Mouse (Mus musculus) thymus, postnatal 25 days (tissue): ENCODE measurements around the gene Ppp2r2c.
A peak's percentile ranks its signal among the peaks of the same experiment; 100 is the strongest.

Source experiments
- DNase-seq: peaks from one replicate; pipeline ENCODE4 v3.0.0; 2022

The Ppp2r2c gene

DNA sequence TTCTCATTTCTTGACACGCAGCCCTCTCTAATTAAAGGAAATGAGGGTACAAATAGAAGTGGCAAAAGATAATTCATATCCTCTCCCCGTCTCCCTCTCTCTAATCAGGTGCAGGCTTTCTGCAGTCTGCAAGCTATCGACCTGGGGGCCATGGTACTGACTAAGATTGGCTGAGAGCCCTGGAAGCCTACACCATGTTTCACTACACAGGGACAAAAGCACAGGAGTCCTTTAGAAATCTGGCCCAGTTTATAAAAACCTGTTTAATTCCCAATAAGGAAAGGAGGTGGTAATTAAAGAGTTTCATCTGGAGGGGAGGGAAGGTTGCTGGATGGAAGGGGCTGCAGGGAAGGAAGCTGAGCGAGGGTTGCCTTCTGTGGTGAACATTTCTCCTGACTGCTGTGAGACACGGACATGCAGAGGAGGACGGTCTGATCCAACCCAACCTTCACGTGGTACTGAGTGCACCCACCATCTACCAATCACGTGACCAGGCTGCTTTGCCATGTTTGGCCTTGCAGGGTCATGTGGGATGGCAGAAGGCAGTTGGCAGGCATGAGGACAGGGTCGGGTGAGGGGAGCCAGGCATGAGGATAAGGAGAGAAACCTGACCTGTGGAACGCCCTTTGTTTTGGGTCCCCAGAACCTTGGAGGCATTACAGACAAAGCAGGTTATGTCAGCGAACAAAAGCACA, 30.2 kb downstream of the Ppp2r2c start:
- no peak for DNase-seq

DNA sequence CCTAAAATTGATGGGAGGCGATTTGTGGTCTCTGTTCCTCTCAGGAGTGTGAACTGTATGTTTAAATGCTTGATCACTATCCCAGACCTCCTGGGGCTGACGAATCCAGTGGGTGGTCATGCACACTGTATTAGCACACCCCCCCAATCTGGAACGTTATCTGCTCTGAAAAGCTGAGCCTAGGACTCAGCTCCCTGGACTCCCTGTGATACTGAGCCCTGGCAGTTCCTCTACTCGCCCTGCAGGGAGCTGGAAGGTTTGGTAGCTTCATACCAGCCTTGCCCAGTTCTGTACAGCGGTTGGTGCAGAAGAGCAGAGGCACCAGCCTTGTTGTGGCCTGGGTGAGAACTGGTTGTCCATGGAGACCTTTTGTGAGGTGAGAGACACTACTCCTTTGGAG, 31.1 kb downstream of the Ppp2r2c start:
- no peak for DNase-seq

DNA sequence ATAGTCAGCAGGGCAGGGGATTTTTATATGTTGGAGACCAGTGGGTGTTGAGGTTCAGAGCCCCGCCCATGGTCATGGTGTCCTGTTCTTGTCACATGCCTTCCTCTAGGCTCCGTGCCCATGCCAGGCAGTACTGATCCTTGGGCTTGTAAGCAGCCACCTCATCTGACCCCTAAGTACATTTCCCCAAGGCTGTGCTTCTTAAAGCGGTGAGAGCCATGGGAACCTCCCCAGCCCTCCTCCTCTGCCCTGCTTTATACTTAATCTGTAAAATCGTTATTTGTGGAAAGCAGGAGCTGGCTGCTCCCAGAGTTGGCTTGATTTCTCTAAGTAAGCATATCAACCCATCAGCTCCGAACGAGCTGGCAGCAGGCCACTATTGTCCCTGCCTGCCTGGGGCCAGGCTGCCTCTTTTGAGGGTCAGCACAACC, 31.9 kb downstream of the Ppp2r2c start:
- no peak for DNase-seq

DNA sequence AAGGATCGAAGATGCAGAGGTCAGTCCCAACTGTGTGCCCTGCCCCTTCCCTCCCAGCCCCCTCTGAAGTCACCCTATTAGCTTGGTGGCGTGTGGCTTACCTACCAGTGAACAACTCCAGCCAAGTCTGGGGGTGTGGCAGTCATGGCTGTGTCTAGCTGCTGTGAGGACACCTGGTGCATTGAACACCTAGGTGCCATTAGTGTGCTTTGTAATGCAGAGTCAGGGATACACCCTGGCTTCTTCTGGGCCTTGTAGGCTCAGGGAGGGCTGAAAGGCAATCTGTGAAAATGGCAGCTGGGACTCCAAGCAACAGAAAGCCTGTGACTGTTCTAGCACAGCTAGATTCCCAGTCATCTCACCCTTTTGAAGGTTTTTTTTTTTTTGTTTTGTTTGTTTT, 34.5 kb downstream of the Ppp2r2c start:
- DNase-seq, result no peak

DNA sequence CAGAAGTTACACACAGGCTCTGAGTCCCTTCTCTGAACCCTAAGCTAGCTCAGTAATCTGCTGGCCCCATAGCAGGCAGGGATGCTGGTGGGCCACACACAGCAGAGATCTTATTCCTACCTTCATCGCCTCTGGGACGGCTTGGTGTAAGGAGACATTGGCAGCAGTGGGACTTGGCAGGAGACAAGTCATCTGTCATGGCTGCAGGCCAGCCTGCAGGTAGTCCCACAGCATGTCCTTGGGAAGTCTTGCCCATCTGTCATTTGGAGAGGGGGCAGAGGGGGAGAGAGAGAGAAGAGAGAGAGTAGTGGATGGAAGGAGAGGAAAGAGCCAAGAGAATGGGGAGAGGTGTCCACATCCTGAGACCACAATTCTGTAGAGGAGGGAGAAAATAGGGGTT, 35.8 kb downstream of the Ppp2r2c start:
- DNase-seq, result no peak

- no peak for DNase-seq
Observed at GRCm38 (mm10) chr5:36904703-36905102, 36.4 kb downstream of the Ppp2r2c start.

GRCm38 (mm10) chr5:36905216-36905615, 36.9 kb downstream of the Ppp2r2c start:
- DNase-seq, result no peak

DNA sequence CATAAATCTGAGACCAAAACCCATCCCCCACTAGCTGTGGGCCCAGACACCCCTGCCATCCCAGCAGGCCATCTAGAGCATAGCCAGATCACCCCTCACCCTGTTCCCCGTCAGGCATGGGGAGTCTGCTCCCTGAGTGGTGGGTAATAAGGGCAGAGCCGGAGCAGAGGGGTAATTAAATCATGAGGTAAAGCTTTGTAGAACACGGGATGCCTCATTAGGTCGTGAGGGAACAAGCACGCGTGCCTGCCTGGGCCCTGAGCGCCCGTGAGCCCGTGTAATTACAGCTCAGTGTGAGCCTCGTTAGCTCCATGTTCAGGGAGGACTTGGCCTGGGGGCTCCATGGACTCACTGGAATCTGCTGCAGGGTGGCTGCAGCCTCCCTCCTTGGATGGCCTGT, 39.4 kb downstream of the Ppp2r2c start:
- no peak for DNase-seq

DNA sequence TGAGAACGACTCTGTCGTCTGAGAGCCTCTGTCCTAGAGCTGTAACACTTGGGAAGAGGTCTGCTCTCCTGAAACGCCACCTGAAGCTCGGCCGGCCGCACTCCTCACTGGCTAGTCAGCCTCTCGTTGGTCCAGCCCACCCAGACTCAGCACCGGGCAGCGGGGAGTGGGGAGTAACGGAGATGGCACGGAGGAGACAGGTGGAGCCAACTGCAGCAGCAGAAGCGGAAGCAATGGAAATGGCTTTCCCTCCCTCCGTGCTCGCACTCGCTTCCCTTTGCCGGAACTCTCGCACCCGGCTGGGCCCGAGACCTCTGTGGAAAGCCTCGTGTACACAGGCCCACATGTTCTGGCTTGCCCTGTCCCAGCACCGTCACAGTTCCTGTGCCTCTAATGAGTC, 41.2 kb downstream of the Ppp2r2c start:
- DNase-seq, result no peak

DNA sequence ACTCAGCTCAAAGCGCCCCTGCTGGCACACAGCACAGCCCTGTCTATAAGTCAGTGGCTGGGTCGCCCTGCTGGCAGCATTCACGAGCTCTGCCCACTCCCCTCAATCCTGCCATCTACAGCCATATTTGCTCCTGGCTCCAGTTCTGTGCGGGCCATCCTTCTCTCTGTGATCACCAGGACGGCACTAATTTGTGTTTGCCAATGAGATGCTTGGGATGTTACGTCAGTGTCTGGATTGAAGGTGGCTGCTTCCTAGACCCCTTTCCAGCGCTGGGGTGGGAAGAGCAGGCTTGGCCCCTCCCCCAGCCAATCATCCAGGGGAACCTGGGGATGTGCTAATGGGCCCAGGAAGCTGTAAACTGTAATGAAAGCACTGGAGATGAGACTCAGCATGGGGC, 42.7 kb downstream of the Ppp2r2c start:
- no peak for DNase-seq

- no peak for DNase-seq
Observed at GRCm38 (mm10) chr5:36911759-36912352, 43.5 kb downstream of the Ppp2r2c start.

DNA sequence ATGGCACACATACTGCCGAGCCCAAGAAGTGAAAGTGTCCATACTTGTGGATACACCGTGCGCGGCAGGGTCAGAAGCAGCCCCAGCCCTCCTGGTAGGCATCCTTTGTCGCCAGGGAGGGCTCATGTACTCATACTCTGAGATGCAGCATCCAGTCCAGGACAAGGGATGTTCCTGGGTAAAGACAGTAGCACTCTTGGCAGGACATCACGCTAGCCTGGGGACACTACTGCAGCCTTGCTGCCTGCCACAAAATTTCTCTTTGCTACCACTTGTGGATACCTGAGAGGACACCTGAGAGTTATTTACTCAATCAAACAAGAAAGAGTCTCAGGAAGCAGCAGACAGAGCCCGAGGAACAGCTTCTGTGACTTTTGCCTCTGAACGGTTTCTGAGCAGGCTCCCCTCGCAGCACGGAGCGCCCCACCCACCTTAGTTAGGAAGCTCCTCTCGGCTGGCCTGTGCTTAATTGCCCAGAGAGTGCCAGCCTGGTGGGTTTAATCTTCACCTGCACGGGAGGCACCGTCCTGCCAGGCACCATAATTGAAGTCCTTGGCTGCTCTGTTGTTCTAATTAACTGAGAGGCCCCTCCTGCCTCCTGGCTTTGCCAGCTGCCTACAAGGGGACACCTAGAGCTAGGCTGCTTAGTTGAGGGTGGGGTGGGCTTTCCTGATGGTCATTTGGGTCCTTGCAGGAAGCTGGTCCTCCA, 44.4 kb downstream of the Ppp2r2c start:
- no peak for DNase-seq

- DNase-seq, result no peak
Observed at GRCm38 (mm10) chr5:36915256-36915655, 46.9 kb downstream of the Ppp2r2c start.

- no peak for DNase-seq
Observed at GRCm38 (mm10) chr5:36916581-36916980, 48.3 kb downstream of the Ppp2r2c start.

GRCm38 (mm10) chr5:36917245-36917644, 48.9 kb downstream of the Ppp2r2c start:
- no peak for DNase-seq

DNA sequence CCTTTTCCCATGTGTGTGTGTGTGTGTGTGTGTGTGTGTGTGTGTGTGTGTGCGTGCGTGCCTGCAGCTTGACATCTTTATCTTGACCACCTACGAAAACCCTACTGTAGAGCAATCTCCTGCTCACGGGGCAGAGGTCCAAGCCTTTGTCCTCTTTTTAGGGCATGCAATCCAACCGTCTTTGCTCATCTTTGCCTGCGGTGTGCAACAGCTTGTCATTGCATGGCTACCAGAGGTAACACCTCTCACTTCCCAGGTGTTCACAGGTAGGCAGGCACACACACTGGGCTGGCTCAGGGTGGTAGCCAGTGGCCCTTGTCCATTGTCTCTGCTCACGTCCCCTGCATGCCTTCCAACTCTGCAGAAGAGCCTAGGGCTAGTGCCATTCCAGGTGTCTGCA, 49.7 kb downstream of the Ppp2r2c start:
- DNase-seq, result no peak

DNA sequence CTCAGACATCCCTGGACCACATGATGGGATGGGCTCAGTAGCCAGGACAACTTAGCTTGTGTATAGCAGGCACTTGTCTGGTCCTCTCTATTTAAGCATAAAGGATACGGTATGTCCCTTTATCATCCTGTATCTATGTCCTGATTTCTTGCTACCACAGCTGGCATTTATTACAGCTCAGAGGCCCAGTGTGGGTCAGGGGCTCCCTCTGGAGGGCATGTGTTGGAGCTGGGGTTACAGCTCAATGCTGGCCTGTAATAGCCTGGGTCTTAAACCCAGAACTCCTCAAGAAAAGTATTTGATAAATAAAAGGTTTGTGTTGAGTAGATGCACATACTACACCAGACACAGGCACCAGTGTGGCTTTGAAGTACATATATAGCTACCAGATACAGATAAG, 51.8 kb downstream of the Ppp2r2c start:
- no peak for DNase-seq

GRCm38 (mm10) chr5:36921871-36922270, 53.6 kb downstream of the Ppp2r2c start:
- DNase-seq, result no peak

DNA sequence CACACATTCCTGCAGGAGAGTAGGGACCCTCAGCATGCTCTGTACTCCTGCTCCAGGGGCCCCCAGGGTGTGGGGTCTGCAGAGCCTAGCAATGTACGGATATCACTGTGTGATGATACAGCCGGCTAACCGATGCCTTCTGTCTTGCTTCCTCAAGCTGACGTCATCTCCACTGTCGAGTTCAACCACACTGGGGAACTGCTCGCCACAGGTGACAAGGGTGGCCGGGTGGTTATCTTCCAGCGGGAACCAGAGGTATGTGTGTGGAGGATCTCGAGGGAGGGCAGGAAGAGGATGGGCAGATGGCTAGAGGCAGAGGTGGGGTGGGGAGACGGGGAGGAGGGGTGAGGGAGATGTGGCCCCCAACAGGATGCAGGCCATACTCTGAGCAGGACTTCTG, 54.5 kb downstream of the Ppp2r2c start:
- no peak for DNase-seq

- DNase-seq, result no peak
Observed at GRCm38 (mm10) chr5:36923826-36924700, 55.8 kb downstream of the Ppp2r2c start.

GRCm38 (mm10) chr5:36928701-36929100, 60.4 kb downstream of the Ppp2r2c start:
- DNase-seq, result peak; percentile 29

DNA sequence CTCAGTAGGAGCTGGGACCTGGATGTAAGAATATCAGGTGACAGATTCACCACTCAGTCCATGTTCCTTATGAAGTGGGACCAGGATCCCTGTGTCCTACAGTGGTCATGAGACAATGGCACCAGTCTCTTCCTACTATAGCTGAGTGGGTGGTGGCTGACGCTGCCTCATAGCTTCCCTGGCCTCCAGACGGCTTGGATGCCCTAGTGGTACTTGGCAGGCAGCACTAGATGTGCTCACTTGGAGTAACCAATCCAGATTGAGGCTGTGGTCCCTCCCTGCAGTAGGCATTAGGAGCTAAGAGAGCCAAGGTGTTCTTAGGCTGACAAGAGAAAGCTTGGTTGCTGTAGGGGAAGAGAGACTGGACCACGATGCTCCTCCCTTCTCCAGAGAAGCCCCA, 61.1 kb downstream of the Ppp2r2c start:
- DNase-seq, result no peak

- no peak for DNase-seq
Observed at GRCm38 (mm10) chr5:36933383-36933782, 65.1 kb downstream of the Ppp2r2c start.
